Mouse (Mus musculus) heart, postnatal 0 days (tissue): ENCODE measurements around the gene Plpp7.

Experiments used
- CTCF ChIP-seq: IDR thresholded peaks from 2 replicates; pipeline ENCODE4 v1.5.1; 2016; ENCODE audit warnings: antibody characterized with exemption, control low read depth, low read depth
- EP300 ChIP-seq: IDR thresholded peaks from 2 replicates; pipeline ENCODE4 v1.6.1; 2016; ENCODE audit warnings: antibody characterized with exemption, low read depth

GRCm38 (mm10) chr2:32112548-32112947 is 17.2 kb downstream of the Plpp7 start:
- no peak for TF ChIP-seq CTCF
- TF ChIP-seq EP300 = no peak
